Mouse (Mus musculus) liver, embryonic 15.5 days (tissue): ENCODE measurements around the gene AI854703. TPM values are rescaled to one million over a fixed set of nuclear protein-coding genes. Genes with fewer than 3 reads are reported as not detected.

Experiments used
- ATAC-seq: fragments of 200-750 bp; cut with Nextera tagmentation; 2 replicates; pipeline ENCODE4 v1.8.0; 2017; ENCODE audit warnings: moderate number of reproducible peaks, mild to moderate bottlenecking, moderate library complexity; ENCODE audit not compliant: insufficient read depth
- H3K27ac ChIP-seq: fragments of 300-500 bp; sonication (generic); replicated peaks from 2 replicates; pipeline ENCODE4 v1.5.1; 2015; ENCODE audit warnings: mild to moderate bottlenecking, inconsistent platforms
- H3K27me3 ChIP-seq: fragments of 300-500 bp; sonication (generic); 2 replicates; pipeline ENCODE4 v1.6.1; 2015; ENCODE audit warnings: mild to moderate bottlenecking, inconsistent platforms
- H3K36me3 ChIP-seq: fragments of 300-500 bp; sonication (generic); replicated peaks from 2 replicates; pipeline ENCODE4 v1.6.1; 2015; ENCODE audit warnings: moderate library complexity, mild to moderate bottlenecking, inconsistent platforms
- H3K4me1 ChIP-seq: fragments of 300-500 bp; sonication (generic); replicated peaks from 2 replicates; pipeline ENCODE4 v1.6.1; 2015; ENCODE audit warnings: inconsistent platforms
- H3K4me2 ChIP-seq: fragments of 300-500 bp; sonication (generic); 2 replicates; pipeline ENCODE4 v1.6.1; 2015; ENCODE audit warnings: moderate library complexity, mild to moderate bottlenecking, inconsistent platforms
- H3K4me3 ChIP-seq: fragments of 300-500 bp; sonication (generic); replicated peaks from 2 replicates; pipeline ENCODE4 v1.5.1; 2015; ENCODE audit warnings: mild to moderate bottlenecking, inconsistent platforms
- H3K9ac ChIP-seq: fragments of 300-500 bp; sonication (generic); 2 replicates; pipeline ENCODE4 v1.6.1; 2015; ENCODE audit warnings: moderate library complexity, mild to moderate bottlenecking, inconsistent platforms
- H3K9me3 ChIP-seq: fragments of 300-500 bp; sonication (generic); replicated peaks from 2 replicates; pipeline ENCODE4 v1.6.1; 2016; ENCODE audit warnings: inconsistent platforms
- WGBS: fragments of 180-500 bp; shearing (Covaris S2); methylation state at CpG from one replicate; pipeline ENCODE4 v1.1.7; 2015; ENCODE audit warnings: mixed read lengths; ENCODE audit not compliant: insufficient replicate concordance; 5-methylcytosine and 5-hydroxymethylcytosine counted together
- polyA plus RNA-seq: library from polyadenylated mRNA; unstranded; fragments of >200 nt; fragmentation: Nextera tagmentation; extraction: Ambion mirVana; gene quantifications from 2 replicates; pipeline ENCODE4 v1.2.1, GENCODE M21; 2015

Gene AI854703
- 0.18 and 0.24 TPM in 2 replicates for polyA plus RNA-seq

GRCm38 (mm10) chr6:48626464-48626863 lies at the start of gene AI854703:
TSS of gene AI854703 (plus strand) at chr6:48626764.
- Histone ChIP-seq H3K36me3 (no peaks in the 10 kb centered on the region), H3K9ac (no peak within 1 kb of the TSS), H3K9me3 (no peaks in the 10 kb centered on the region), H3K27me3 (peaks cover 50% of the 10 kb centered on the region), H3K4me3 (peak within 1 kb of the TSS; percentile 42), H3K4me2 (peak within 1 kb of the TSS; percentile 69), H3K27ac (no peak within 1 kb of the TSS), H3K4me1 (peaks cover 19% of the 10 kb centered on the region)
- 45% methylated on average over 8 of the region's 8 CpGs for WGBS
- ATAC-seq = no peak

- Histone ChIP-seq H3K36me3 (no peaks in the 10 kb centered on the region), H3K27ac (no peak overlapping the region)
These were observed 47.8 kb upstream of the AI854703 start for GRCm38 (mm10) chr6:48578736-48579135.

GRCm38 (mm10) chr6:48579215-48579648 lies 47.3 kb upstream of the AI854703 start:
- Histone ChIP-seq H3K9ac (no peak overlapping the region), H3K27me3 (no peaks in the 10 kb centered on the region), H3K4me1 (no peaks in the 10 kb centered on the region), H3K4me2 (0 out of 2 replicates have a peak overlapping the region, but pooled peaks have one; percentile 3), H3K27ac (no peak overlapping the region), H3K36me3 (no peaks in the 10 kb centered on the region), H3K4me3 (no peak overlapping the region), H3K9me3 (no peaks in the 10 kb centered on the region)
- ATAC-seq = no peak
- 7% methylated on average over 5 of the region's 5 CpGs for WGBS

More at GRCm38 (mm10) chr6:48578736-48579135, 47.8 kb upstream of the AI854703 start:
- Histone ChIP-seq H3K9ac (no peak overlapping the region), H3K4me2 (no peak overlapping the region), H3K9me3 (no peaks in the 10 kb centered on the region), H3K4me3 (no peak overlapping the region), H3K4me1 (no peaks in the 10 kb centered on the region), H3K27me3 (no peaks in the 10 kb centered on the region)
- WGBS = 33% methylated on average over 5 of the region's 5 CpGs
- no peak for ATAC-seq

DNA sequence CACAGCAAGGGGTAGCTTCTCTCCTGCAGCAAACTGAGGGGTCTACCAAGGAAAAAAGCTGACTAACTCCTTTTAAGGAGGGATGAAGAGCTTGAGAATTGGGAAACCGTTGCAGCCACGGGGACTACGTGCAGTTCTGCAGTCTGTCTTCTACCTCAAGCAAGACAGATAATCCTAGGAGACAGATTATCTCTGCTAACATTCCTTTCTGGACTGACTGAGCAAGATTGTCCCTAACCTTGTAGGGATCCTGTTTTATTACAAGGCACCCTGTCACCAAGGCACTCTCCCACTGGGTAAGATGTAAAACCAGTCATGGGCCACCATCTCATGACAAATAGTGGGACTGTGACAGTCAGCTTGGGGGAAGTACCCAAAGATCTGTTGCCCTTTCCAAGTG lies 45.3 kb upstream of the AI854703 start:
- Histone ChIP-seq H3K9ac (no peak overlapping the region), H3K9me3 (no peaks in the 10 kb centered on the region), H3K4me2 (no peak overlapping the region), H3K4me1 (no peaks in the 10 kb centered on the region), H3K27ac (no peak overlapping the region), H3K27me3 (no peaks in the 10 kb centered on the region), H3K4me3 (no peak overlapping the region), H3K36me3 (no peaks in the 10 kb centered on the region)
- 49% methylated on average over 3 of the region's 3 CpGs for WGBS
- no peak for ATAC-seq

DNA sequence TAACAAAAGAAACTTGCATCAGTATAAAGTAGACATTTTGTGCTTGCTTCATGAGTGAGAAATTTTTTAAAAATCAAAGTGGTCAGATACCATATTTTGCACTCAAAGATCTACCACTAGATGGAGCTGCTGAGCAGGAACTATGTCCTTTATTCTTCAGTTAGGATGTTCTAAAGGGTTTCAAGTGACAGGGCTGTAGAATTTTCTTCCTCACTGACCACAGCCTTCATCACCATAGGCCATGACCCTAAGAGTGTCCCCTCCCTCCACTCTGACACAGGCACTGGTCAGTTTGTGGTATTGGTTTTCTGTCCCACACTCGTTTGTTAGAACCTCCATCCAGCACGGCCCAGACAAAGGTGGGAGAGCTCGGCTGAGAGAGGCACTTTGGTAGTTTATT lies 44.5 kb upstream of the AI854703 start:
- H3K4me3 ChIP-seq = no peak overlapping the region
- no peak overlapping the region for H3K9ac ChIP-seq
- no peak for ATAC-seq
- H3K9me3 ChIP-seq = no peaks in the 10 kb centered on the region
- WGBS = 49% methylated on average over 3 of the region's 3 CpGs
- H3K36me3 ChIP-seq = no peaks in the 10 kb centered on the region
- H3K27me3 ChIP-seq = no peaks in the 10 kb centered on the region
- no peaks in the 10 kb centered on the region for H3K4me1 ChIP-seq
- H3K4me2 ChIP-seq = no peak overlapping the region
- no peak overlapping the region for H3K27ac ChIP-seq

- H3K4me1 ChIP-seq = peaks cover 12% of the 10 kb centered on the region
- H3K4me2 ChIP-seq = no peak within 1 kb of the TSS
- no peaks in the 10 kb centered on the region for H3K27me3 ChIP-seq
- no peak within 1 kb of the TSS for H3K27ac ChIP-seq
- ATAC-seq = no peak
- H3K4me3 ChIP-seq = no peak within 1 kb of the TSS
- H3K36me3 ChIP-seq = no peaks in the 10 kb centered on the region
- no peaks in the 10 kb centered on the region for H3K9me3 ChIP-seq
- WGBS = 11% methylated on average over 6 of the region's 6 CpGs
- H3K9ac ChIP-seq = no peak within 1 kb of the TSS
These were observed 37.3 kb upstream of the AI854703 start, which contains the start of gene Gm45021 for GRCm38 (mm10) chr6:48589194-48589750. TSS of gene Gm45021 (plus strand) at chr6:48589610.

GRCm38 (mm10) chr6:48591221-48591845 lies 35.2 kb upstream of the AI854703 start:
- 0 out of 2 replicates have a peak overlapping the region, but pooled peaks have one; percentile 21 for H3K4me2 ChIP-seq
- WGBS = 66% methylated on average over 3 of the region's 3 CpGs
- H3K9me3 ChIP-seq = no peaks in the 10 kb centered on the region
- H3K4me1 ChIP-seq = peaks cover 20% of the 10 kb centered on the region
- no peak for ATAC-seq
- peaks cover 4% of the 10 kb centered on the region for H3K36me3 ChIP-seq
- H3K9ac ChIP-seq = no peak overlapping the region
- H3K27me3 ChIP-seq = no peaks in the 10 kb centered on the region
- peak overlapping the region; percentile 62 for H3K27ac ChIP-seq
- H3K4me3 ChIP-seq = no peak overlapping the region

- no peak for ATAC-seq
- no peak overlapping the region for H3K9ac ChIP-seq
- H3K4me2 ChIP-seq = 0 out of 2 replicates have a peak overlapping the region, but pooled peaks have one; percentile 21
- peak overlapping the region; percentile 62 for H3K27ac ChIP-seq
- peaks cover 20% of the 10 kb centered on the region for H3K4me1 ChIP-seq
- H3K4me3 ChIP-seq = no peak overlapping the region
- H3K9me3 ChIP-seq = no peaks in the 10 kb centered on the region
- WGBS = 60% methylated on average over 6 of the region's 6 CpGs
- H3K27me3 ChIP-seq = no peaks in the 10 kb centered on the region
- peaks cover 10% of the 10 kb centered on the region for H3K36me3 ChIP-seq
These were observed 34.7 kb upstream of the AI854703 start for GRCm38 (mm10) chr6:48591871-48592270.

GRCm38 (mm10) chr6:48593158-48594042 lies 33.2 kb upstream of the AI854703 start, which contains the start of the genes Repin1 and Gm44965:
TSS of gene Repin1 (plus strand) at chr6:48593883.
TSS of gene Gm44965 (plus strand) at chr6:48593941.
- Histone ChIP-seq H3K27ac (peak within 1 kb of the TSS; percentile 71), H3K4me2 (peak within 1 kb of the TSS; percentile 76), H3K4me1 (peaks cover 20% of the 10 kb centered on the region), H3K27me3 (no peaks in the 10 kb centered on the region), H3K9ac (peak within 1 kb of the TSS; percentile 56), H3K36me3 (peaks cover 22% of the 10 kb centered on the region), H3K9me3 (no peaks in the 10 kb centered on the region), H3K4me3 (peak within 1 kb of the TSS; percentile 66)
- WGBS = 9% methylated on average over 44 of the region's 45 CpGs
- ATAC-seq = peak; percentile 75

GRCm38 (mm10) chr6:48594043-48594738 lies 32.4 kb upstream of the AI854703 start:
- Histone ChIP-seq H3K4me3 (peak overlapping the region; percentile 66), H3K27me3 (no peaks in the 10 kb centered on the region), H3K9me3 (no peaks in the 10 kb centered on the region), H3K9ac (peak overlapping the region; percentile 56), H3K4me2 (peak overlapping the region; percentile 76), H3K4me1 (peaks cover 24% of the 10 kb centered on the region), H3K27ac (peak overlapping the region; percentile 71), H3K36me3 (peaks cover 22% of the 10 kb centered on the region)
- peak; percentile 21 for ATAC-seq
- WGBS = under 1% methylated on average over 41 of the region's 41 CpGs
